Mouse (Mus musculus) urinary bladder, postnatal 10 days (tissue): ENCODE measurements around the gene Rap1gap2.
"Not testable (repeated sequence)": the region's sequence is repeated elsewhere in the genome, so short reads cannot be mapped to it uniquely, and the experiment has no call there.

Source experiments
- DNase-seq: peaks from one replicate; pipeline ENCODE4 v3.0.0; 2022; ENCODE audit warnings: low spot score

The Rap1gap2 gene

DNA sequence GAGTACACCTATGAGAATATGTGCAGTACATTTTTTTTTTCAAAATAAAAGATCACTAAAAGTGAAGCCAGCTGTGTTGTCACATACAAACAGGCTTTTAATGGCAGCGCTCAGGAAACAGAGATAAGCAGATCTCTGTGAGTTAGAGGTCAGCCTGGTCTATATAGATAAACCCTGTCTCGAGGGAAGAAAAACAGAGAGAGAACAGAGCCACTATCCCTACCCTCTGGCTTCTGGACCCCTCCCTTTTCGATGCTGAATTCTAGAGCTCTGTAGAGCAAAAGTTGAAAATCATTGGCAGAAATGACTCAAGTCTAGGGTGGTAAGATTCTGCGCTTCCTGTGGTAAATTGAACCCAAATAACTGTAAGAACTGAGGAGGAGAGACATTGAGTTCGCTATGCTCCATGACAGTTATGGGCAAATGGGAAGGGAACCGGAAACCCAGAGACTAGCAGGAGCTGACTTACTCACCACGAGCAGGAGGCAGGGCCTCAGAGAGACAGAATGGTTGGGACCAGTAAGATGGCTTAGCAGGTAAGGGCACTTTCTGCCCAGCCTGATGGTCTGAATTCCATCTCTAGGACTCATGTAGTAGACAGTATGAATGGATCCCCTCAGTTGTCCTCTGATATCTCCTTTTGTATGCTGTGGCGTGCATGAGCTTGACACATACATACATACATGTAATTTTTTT lies 11.4 kb upstream of the Rap1gap2 start:
- DNase-seq, result no peak

DNA sequence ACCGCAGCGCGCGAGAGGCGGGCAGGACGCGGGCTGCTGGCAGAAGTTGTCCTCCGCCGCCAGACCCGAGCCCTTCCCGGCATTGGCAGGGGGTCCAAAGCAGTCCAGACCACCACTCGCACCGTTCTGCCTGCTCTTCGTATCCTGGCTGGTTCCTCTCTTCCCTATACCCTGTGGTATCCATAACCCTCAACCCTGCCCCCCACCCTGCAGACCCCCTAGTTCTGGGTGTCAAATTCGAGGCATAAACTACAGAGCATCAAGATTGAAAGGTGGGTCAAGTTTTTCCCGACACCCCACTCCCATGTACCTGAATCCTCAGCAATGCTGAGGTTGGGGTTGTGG lies 9.2 kb upstream of the Rap1gap2 start:
- DNase-seq, result no peak

DNA sequence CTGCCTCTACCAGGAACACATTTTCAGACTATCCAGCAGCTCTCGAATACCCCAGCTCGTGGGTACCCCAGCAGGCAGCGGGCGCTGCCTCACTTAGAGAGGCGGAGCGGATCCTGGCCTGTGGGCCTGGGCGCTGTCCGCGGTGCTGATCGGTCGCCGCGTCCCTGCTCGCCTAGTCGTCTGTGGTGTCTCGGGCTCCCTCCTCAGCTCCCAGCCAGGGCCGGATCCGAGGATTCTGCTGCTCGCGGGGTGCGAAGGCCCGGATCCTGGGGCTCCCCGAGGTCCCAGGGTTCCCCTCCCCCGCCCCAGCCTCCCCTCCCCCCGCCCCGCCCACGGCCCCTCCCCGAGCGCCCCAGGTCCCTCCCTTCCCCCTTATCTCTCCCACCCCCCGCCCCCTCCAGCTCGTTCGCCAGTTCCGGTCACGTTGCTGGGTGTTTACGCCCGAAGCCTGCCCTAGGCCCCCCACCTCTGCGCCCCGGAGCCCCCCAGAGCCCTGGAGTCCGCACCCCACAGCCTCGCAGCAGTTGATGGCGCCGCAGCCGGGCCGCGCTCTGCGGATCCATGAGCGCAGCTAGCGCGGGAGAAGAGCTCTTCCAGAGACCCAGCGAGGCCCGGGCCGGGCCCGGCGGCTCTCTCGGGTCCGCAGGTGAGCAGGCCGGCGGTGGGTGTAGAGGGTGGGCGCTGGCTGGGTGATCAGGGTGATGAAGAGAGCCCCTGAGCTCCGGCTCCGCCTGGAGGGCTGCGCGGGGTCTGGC lies 8.7 kb upstream of the Rap1gap2 start, which contains the start of gene Ccdc92b:
Ccdc92b (plus strand) TSS at position 405 of the 755 bp plus-strand sequence.
- DNase-seq, result peak; percentile 47

DNA sequence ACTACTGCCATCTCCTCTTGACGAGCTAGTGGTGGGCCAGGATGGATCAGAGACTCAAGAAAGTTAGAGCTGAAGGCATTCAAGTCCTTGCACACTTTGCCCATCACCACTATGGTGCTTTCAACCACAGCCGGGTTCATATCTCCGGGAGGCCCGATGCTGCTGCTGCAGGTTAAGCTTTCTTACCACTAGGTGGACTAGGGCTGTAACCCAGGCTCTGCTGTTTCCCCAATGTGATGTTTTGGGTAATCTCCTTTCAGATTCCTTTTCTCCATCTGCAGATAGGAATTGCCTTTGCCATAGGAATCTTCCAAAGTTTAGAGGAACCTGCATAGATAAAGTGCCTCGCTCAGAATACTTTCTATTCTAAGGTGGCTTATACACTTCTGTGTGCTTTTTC lies 4.9 kb upstream of the Rap1gap2 start:
- no peak for DNase-seq

DNA sequence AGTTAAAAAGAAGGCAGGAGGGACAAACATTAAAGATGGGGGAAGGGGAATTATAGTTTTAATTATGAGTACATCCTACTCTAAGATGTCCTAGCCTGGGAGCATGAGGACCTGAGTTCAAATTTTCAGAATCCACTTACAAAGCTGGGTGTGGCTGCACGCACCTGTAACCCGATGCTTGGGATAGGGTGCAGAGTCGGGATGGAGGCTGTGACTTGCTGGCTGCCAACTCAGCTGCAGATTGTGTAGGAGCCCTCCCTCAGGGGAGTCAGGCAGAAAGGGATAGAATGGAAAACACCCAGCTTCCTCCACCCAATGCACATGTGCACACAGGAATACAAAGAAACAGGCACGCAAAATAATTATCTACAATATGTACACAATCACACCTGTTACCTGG lies 2.7 kb upstream of the Rap1gap2 start:
- no peak for DNase-seq

DNA sequence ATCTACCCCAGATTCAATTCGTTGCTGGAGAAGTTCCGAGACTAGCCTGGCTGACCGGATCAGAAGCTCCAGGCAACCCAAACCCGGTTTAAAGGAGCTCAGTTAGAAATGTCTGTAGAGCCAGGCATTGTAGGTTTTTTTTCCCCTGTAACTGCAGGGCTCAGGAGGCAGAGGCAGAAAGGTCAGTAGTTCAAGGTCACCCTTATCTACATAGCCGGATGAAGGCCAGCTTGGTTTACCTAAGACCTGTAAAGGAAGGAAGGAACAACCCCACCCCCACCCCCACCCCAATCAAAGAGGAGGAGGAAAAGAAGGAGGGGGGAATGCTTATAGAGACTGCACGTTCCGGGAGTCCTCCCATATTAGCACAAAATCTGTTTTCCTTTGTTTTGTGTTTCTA lies 722 bp upstream of the Rap1gap2 start:
- no peak for DNase-seq

DNA sequence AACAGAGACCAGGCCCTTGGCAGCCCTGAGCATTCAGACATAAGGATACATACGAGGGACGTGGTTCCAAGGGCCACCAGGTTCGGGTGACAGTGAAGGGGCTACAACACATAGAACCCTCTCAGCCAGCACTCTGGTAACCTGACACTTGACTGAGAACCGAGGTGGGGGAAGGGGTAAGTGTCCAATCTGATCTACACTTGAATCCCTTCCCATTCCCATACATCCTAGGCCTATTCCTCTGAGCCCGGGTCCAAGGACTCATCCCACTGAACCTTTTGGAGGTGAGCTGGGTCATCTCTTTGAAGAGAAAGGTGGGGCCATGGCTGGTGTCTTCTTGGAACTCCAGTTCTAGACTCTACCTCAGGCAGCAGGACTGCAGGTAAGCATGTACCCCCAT lies 647 bp downstream of the Rap1gap2 start:
- DNase-seq, result no peak

DNA sequence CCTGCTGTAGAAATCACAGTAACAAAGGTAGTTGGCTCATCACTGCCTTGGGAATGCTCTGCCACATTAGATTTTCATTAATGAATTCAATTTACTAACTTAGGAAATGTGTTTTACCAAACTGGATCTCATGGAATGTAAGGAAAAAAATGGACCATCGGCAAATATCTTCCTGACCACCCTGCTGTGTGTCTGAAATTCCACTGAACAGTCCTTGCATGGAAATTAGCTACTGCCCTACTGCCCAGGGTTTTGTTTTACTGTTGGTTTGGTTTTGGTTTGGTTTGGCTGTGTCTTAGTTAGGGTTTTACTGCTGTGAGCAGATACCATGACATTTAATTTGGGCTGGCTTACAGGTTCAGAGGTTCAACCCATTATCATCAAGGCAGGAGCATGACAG lies 8.4 kb downstream of the Rap1gap2 start:
- DNase-seq, result no peak

DNA sequence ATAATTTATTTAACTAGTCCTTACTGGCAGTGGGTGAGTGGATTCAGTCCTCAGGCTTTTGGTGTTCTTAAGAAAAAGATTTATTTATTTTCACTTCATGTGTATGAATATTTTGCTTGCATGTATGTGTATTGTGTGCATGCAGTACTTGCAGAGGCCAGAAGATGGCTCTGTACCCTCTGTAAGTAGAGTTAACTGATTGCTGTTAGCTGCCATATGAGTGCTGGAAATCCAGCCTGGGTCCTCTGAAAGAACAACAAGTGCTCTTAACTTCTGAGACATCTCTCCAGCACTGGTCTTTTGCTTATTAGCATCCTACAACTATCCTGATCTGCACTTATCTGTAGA lies 12.8 kb downstream of the Rap1gap2 start:
- DNase-seq, result no peak

DNA sequence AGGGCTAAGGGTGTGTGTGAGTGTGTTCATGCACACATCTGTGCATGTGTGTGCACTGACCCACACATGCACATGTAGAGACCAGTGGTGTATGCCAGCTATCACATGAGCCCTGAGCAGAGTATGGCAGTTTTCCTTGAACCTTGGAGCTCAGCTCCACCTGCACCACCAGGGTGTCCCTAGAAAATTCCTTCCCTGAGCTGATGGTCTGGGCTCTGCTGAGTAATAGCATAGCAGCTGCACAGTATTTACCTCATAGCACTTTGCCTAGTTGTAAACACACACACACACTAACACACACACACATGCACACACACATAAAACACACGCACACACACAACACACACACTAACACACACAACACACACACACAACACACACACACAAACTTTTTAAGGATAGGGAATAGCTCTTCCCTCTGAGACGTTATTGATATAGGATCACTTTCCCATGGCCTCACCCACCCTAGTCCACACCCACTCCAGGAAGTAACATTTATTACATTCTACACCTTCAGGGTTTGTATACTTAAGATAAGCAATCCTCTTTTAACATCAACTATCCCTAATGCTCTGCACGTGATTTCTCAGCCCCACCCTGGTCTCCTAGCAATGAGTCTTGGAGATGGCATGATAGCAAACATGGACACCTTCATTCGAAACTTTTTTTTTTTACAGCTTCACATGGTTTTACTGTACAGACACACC lies 13.3 kb downstream of the Rap1gap2 start:
- DNase-seq, result no peak

DNA sequence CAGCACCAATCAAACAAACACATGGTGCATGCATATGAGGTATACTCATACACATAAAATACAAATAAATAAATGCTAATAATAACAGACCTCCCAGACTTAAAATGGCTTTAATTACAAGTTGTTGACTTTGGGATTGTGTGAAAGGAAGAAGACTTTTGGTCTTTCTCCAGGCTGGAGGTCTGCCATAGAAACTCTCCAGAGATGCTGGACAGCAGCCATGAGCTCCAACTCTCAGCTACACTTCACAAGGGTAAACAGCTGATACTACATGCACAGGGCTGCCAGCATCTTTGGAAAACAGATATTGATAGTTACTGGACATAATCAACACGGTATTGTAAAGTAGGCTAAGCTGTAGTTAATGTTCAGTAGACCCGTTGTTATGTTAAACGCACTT lies 18.5 kb downstream of the Rap1gap2 start:
- no peak for DNase-seq

DNA sequence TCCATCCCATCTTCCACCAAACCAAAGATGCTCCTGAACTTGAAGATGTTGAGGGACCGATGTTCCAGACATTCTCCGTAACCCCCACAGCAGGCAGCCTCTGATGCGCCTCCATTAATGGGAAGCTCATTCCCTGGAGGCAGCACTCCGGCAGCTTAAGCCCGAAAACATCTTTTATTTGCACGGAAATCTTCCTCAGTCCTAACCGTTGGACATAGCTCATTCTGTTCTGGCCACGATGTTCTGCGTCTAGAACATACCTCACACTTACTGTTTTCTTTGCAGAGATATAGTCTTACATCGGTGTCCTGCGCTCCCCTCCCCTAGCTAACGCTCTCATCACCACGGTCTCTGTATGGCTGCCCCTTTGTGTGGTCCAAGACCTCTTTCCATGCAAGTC lies 20.0 kb downstream of the Rap1gap2 start:
- no peak for DNase-seq

DNA sequence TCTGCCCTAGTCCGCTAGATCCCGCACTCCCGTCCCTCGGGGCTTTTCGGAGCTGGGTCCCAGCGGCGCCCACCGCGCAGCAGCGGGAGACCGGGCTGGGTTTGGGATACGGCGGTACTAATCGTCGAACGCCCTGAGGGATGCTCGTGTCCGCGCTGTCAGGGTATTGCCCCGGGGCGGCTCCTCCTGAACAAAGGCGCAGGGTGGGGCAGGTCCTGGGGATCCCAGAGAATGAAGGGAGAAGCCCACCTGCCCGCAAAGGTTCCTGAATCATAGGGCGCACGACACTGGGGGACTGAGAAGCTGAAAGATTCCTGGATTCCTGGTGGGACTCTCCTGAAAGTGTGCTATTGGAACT lies 20.5 kb downstream of the Rap1gap2 start:
- DNase-seq, result no peak

DNA sequence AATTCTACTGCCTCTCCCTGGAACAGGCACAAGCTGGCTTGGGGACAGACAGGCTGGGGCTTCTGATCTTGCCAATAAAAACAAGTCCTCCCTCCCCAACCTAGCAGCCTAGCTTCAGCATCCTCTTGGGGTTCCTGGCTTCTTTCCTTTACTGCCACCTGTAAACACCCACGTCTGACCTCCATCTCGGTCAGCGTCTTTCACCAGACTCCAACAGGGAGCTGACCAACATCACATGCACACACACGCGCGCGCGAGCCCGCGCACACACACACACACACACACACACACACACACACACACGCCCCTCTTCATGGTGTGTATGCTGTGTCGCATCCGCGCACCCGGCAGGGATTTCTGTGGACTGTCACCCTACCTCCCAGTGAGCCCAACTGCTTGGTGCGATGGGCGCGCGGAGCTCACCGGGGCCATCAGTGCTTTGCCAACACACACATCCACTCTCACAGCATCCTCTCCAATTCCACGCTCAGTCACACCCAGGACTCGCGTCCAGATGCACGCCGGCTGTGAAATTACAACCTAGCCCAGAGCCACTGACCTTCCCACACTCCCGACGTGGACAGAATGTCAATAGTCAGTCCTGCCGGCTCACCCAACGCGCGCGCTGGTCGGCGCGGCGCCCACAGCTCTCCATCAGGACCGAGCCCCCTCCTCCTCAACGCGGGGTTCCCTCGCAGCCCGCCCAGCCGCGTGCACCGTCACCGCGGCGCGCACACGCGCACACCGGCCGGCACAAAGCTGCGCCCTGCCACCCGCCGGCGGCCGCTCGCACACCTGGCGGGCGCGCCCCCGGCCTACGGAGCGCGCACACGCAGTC lies 21.1 kb downstream of the Rap1gap2 start:
- DNase-seq, result no peak

DNA sequence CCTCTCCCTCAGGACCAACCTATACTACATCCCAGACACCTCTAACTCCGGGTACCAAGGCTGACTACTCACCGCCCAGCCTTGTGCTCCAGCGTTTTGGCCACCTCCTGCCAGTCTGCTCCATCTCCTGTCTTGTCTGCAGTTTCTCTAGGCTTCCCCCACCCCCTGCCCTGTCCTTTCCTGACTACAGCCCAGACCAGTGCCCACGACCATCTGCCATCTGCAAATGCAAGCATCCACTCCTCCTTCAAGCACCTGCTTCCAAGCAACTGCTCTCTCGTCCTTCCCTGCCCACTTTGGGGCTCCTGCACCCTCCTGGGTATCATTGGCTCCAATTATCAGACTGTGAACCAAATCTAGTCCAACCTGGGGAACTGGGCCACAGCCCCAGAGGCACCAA lies 24.3 kb downstream of the Rap1gap2 start:
- no peak for DNase-seq

DNA sequence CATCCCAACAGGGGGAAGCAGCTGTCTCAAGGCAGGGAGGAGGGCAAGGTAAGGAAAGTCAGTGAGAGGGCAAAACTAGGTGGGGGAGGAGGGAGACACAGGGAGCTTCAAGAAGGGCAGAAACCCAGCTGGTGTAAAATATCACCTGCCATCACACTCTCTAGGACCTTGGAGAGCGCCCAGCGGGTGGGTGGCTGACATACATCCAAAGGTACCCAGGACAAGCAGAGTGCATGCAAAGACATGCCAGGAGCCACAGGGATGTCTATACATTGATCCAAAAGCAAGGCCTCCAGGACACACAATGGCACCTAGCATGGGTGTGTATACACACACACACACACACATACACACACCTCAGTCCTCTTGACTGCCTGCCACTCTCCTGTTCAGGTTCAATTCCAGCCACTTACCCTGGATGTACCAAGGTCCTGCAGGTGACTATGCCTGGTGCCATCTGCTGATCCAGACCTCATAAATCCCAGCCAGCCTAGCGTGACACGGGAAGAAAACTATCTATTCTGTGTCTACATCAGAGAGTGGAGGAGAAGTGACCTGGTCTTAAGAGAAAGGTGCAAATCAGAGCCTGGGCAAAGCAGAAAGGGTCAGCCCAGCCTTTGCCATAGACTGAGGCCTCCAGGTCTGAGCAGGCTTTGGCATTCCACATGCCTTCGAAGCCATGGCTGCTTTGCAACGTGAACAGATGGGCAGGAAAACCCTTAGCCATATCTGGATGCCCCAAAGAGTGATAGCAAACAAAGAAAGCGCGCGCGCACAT lies 25.6 kb downstream of the Rap1gap2 start:
- DNase-seq, result no peak

DNA sequence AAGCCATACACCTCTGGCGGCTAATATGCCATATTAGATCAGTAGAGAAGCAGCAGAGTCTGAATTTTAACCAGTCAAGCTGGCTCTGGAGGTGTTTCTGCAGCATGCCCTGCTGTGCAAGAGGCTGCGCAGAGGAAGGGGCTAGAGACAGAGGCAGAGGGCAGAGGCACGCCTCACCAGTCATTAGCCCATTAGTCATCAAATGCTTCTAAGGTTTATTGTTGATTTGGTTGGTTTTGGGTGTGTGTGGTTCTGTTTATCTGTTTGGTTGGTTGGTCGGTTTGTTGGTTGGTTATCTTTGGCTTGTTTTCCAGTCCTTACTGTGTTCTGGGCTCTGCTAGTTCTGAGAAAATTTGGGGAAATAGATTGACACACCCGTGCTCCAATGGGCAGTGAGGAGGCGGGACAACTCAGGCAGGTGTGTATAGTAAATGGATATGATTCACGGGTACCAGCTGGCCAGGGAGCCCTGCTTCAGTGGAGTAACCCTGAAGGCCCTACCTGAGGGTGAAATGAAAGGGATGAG lies 26.8 kb downstream of the Rap1gap2 start:
- DNase-seq, result no peak

DNA sequence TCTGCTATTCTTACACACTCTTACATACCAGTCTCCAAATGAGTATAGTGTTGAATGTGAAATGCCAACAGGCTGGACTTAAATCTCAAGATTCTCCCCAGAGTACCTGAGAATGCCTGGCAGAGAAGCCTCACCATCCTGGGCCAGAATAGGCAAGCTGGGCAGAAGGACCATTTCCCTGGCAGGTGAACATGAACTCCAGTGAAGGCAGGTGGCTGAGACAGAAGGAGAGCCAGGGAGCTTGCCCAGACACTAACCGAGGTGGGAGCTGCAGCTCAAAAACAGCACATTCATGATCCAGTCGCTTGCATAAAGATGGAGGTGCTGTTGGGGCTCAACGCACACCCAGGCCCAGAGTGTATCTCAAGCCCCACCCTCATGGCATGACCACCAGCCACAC lies 28.3 kb downstream of the Rap1gap2 start:
- no peak for DNase-seq

DNA sequence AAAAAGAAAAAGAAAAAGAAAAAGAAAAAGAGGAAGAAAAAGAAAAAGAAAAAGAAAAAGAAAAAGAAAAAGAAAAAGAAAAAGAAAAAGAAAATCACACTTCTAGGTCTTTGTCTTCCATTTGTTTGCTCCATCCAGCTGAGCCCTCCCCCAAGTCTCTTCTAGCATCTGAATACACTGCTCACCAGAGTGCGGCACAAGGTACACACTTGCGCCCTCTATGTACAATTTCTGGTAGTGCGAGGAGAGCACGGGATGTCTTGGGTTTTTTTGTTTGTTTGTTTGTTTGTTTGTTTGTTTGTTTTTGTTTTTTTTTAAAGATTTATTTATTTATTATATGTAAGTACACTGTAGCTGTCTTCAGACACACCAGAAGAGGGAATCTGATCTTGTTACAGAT lies 29.4 kb downstream of the Rap1gap2 start:
- not testable (repeated sequence) for DNase-seq

DNA sequence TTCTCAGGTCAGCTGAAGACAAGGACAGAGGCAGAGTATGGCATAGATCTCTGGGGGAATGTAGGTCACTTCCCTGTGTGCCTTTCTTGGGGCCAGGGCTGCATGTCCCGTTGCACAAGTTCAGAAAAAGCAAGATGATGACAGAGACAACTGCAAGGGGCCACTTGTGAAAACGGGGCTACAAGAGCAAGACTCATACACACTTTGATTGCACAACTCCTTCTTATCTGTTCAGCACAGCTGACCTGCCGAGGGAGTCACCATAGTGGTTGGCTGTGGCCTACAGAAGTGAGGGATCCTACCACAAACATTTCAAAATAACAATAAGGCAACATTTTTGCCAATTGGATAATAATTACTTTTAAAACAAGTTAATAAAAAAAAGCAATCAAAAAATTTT lies 33.6 kb downstream of the Rap1gap2 start:
- no peak for DNase-seq

DNA sequence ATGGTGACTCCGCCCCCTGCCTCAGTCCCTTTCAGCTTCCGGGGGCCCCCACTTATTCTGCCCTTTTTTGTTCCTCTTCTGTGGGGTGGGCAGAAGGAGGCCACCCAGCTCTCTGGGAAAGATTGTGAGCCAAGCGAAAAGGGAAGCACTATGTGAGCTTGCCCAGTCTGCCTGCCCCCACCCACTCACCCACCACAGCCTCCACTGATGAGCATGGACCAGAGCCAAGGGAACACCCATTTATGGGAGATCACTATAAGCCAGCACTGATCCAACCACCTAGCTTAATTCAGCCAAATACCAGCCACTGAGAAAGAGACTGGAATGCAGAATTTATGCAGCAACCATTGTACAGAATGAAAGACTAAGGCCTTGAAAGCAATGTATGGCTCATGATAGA lies 34.8 kb downstream of the Rap1gap2 start:
- DNase-seq, result no peak
